Mouse (Mus musculus): ENCODE measurements around the gene Crnkl1.

The Crnkl1 gene

GRCm38 (mm10) chr2:145874879-145875482, 59.8 kb downstream of the Crnkl1 start:
- DNase-seq (ENCODE audit: extremely low read depth, low read depth, low spot score), result no peak

- DNase-seq (ENCODE audit: extremely low read depth, low read depth, low spot score), result no peak
Measured at GRCm38 (mm10) chr2:145873953-145874352, 60.9 kb downstream of the Crnkl1 start.

DNA sequence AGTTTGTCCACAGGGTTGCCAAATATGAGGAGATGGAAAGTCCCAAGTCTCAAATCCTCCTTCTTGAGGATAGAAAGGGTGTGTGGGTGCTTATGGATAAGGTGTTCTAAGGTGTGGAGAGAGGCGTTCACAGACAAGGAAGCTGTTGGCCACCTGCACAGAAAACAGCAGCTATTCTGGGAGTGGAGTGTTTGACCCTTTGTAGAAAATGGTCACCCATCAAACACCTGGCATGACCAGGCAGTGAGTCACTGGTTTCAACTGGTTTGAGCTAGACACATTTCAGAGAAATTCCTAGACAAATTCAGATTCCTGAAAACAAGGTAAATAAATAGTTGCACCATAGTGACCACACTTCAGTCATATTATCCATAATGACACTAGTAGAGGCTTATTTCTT, 62.7 kb downstream of the Crnkl1 start:
- no peak for DNase-seq (ENCODE audit: extremely low read depth, low read depth, low spot score)

GRCm38 (mm10) chr2:145871308-145871707, 63.5 kb downstream of the Crnkl1 start:
- DNase-seq (ENCODE audit: extremely low read depth, low read depth, low spot score), result no peak

Data from fat pad, adult 2 months (tissue).